Mouse (Mus musculus): ENCODE results near the gene BB287469. TPM values are rescaled to one million over a fixed set of nuclear protein-coding genes. Genes with fewer than 3 reads are reported as not detected.
"Not testable (repeated sequence)": the region's sequence is repeated elsewhere in the genome, so short reads cannot be mapped to it uniquely, and the experiment has no call there.

Gene BB287469
- polyA plus RNA-seq (2015; fragmentation: Nextera tagmentation; extraction: Ambion mirVana) = not detected in 2 replicates

DNA sequence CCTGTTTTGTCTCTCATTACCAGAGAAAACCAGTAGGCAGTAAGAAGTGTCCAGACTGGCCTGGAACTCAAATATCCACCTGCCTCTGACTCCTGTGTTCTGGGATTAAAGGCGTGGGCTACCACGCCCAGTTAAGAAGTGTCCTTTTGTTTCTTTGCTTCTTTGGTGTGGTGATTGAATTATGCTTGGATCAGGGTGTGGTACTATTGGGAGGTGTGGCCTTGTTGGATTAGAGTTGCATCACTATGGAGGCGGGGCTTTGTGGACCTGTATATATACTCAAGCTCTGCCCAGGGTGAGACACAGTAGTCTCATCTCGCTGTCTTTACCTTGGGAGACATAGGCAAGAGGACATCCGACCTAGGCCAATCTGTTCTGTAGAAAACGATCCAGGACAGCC lies at the start of gene BB287469:
Gene BB287469 (plus strand): TSS at position 301 of the 400 bp plus-strand sequence.
- 87% methylated on average over 6 of the region's 6 CpGs for WGBS
- not testable (repeated sequence) for H3K4me1 ChIP-seq (replicated peaks); H3K9ac ChIP-seq (replicated peaks); ATAC-seq; H3K9me3 ChIP-seq; H3K27me3 ChIP-seq; H3K4me2 ChIP-seq (replicated peaks); H3K36me3 ChIP-seq; H3K4me3 ChIP-seq (replicated peaks); H3K27ac ChIP-seq

DNA sequence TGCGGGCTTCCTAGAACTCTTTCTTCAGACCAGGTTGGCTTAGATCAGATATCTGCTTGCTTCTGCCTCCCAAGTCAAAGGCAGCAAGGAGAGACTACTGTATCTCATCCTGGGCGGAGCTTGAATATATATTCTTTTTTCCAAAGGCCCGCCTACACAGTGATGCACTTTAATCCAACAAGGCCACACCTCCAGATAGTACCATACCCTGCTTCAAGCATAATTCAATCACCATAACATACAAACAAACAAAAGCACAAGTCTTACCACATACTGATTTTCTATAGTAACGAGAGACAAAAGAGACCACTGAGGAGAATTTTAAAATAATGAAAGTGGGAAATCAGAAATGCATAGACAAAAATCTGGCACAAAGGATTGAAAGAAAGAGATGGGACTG lies 40.7 kb upstream of the BB287469 start, which contains the start of gene Gm21319:
Gene Gm21319 (minus strand): TSS at position 101 of the 400 bp plus-strand sequence.
- H3K4me3 ChIP-seq (replicated peaks); H3K9ac ChIP-seq (replicated peaks); H3K36me3 ChIP-seq; H3K4me1 ChIP-seq (replicated peaks); H3K27me3 ChIP-seq; H3K9me3 ChIP-seq; H3K4me2 ChIP-seq (replicated peaks); H3K27ac ChIP-seq; ATAC-seq: not testable (repeated sequence)
- WGBS = 87% methylated on average over 4 of the region's 4 CpGs

DNA sequence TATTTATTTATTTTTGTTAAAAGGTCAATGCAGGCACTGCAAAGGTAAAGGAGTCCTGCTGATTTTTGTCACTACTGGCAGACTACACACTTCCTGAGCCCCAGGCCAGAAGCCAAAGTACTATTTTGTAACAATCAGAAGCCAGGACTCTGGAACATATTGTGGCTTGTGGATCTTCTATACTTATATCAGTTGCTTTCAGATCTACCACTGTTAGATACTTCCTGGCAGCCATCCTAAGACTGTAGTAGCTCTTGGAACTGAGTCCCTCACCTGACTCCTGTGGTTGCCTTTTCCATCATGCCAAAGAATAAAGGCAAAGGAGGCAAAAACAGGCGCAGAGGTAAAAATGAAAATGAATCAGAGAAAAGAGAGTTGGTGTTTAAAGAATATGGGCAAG lies 21.2 kb upstream of the BB287469 start, which contains the start of gene Gm21936:
Gene Gm21936 (plus strand): TSS at position 301 of the 400 bp plus-strand sequence.
- H3K36me3 ChIP-seq; H3K9ac ChIP-seq (replicated peaks); H3K4me3 ChIP-seq (replicated peaks); ATAC-seq; H3K27ac ChIP-seq; H3K4me1 ChIP-seq (replicated peaks); H3K27me3 ChIP-seq; H3K4me2 ChIP-seq (replicated peaks); H3K9me3 ChIP-seq: not testable (repeated sequence)
- 94% methylated on average over 1 of the region's 1 CpGs for WGBS

DNA sequence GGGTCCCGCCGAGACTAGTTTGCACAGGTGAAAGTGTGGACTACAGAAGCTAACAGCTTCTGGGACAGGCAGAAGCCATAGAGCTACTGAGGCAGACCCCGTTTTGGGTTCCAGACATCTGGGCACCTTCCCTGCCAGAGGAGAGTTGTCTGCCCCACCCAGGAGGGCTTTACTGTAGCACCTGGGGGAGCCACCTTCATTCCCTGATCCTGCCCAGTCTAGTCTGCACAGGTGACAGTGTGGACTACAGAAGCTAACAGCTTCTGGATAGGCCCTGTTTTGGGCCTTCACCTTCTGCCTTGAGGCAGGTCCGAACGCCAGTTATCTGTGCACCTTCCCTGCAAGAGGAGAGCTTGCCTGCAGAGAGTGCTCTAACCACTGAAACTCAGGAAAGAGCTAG lies 18.4 kb upstream of the BB287469 start:
- not testable (repeated sequence) for ATAC-seq; H3K4me2 ChIP-seq (replicated peaks); H3K9ac ChIP-seq (replicated peaks); H3K36me3 ChIP-seq; H3K4me3 ChIP-seq (replicated peaks); H3K9me3 ChIP-seq; H3K27me3 ChIP-seq; H3K4me1 ChIP-seq (replicated peaks); H3K27ac ChIP-seq
- 85% methylated on average over 5 of the region's 5 CpGs for WGBS

DNA sequence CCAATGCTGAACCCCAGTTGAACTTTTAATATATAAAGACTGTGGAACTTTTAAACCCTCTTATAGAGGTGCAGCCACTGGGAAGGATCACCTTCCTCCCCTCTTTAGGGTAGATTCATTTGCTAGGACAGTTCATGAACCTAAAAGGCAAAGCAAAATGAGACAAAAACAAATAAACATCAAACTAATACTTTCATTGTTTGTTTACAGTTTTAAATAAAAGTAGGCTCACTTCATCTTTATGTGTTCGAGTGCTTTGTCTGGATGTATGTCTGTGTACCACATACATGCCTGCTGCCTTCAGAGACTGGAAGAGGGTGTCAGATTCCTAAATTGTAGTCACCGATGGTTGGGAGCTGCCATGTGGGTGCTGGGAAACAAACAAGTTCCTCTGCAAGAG lies 25.9 kb downstream of the BB287469 start, which contains the start of gene Gm2001:
Gene Gm2001 (minus strand): TSS at position 101 of the 400 bp plus-strand sequence.
- not testable (repeated sequence) for H3K9ac ChIP-seq (replicated peaks); H3K36me3 ChIP-seq; H3K27me3 ChIP-seq; H3K4me3 ChIP-seq (replicated peaks); H3K4me2 ChIP-seq (replicated peaks); H3K9me3 ChIP-seq; H3K4me1 ChIP-seq (replicated peaks); H3K27ac ChIP-seq; ATAC-seq
- WGBS = 89% methylated on average over 2 of the region's 2 CpGs

DNA sequence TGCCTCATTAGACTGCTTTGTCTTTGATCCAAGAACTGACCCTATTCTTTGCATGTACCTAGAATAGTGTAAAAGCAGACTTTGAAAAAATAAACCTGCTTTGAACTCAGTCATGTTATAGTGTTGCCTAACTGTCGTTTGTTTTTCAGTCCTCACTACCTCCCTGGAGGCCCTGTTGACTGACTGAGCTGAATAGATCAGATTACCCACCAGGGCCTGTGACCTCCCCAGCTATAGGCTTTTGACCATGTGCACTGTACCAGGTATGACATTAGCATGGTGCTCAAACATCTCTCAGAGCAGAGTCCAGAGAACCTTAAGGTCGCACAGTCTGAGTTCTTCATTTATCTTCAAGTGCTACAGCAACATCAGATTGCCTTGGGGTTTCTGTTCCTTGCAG lies 34.3 kb downstream of the BB287469 start:
- not testable (repeated sequence) for H3K4me1 ChIP-seq (replicated peaks); ATAC-seq; H3K36me3 ChIP-seq; H3K4me2 ChIP-seq (replicated peaks); H3K27ac ChIP-seq; H3K9me3 ChIP-seq; H3K9ac ChIP-seq (replicated peaks); H3K27me3 ChIP-seq; H3K4me3 ChIP-seq (replicated peaks)
- WGBS = no CpG with 5 or more reads among the region's 2 CpGs

DNA sequence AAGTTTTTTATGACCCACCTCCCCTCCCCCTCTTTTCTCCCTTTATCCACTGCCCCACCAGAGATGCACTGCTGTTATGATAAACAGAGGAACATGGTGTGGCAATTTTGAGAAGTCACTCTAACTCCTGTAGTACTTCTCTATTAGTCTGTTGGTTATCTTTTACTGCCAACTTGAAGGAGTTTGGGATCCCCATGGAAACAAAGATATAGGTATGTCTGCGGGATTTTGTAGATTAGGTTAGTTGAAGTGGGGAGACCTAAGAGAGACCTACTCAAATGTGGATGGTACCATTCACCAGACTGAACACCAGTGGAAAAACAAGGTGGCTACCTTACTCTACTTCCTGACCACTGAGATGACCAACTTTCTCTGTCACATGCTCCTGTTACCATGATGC lies 39.7 kb downstream of the BB287469 start:
- H3K4me3 ChIP-seq (replicated peaks); ATAC-seq; H3K9me3 ChIP-seq; H3K27me3 ChIP-seq; H3K9ac ChIP-seq (replicated peaks); H3K4me2 ChIP-seq (replicated peaks); H3K4me1 ChIP-seq (replicated peaks); H3K36me3 ChIP-seq; H3K27ac ChIP-seq: not testable (repeated sequence)
- WGBS = 96% methylated on average over 1 of the region's 1 CpGs

DNA sequence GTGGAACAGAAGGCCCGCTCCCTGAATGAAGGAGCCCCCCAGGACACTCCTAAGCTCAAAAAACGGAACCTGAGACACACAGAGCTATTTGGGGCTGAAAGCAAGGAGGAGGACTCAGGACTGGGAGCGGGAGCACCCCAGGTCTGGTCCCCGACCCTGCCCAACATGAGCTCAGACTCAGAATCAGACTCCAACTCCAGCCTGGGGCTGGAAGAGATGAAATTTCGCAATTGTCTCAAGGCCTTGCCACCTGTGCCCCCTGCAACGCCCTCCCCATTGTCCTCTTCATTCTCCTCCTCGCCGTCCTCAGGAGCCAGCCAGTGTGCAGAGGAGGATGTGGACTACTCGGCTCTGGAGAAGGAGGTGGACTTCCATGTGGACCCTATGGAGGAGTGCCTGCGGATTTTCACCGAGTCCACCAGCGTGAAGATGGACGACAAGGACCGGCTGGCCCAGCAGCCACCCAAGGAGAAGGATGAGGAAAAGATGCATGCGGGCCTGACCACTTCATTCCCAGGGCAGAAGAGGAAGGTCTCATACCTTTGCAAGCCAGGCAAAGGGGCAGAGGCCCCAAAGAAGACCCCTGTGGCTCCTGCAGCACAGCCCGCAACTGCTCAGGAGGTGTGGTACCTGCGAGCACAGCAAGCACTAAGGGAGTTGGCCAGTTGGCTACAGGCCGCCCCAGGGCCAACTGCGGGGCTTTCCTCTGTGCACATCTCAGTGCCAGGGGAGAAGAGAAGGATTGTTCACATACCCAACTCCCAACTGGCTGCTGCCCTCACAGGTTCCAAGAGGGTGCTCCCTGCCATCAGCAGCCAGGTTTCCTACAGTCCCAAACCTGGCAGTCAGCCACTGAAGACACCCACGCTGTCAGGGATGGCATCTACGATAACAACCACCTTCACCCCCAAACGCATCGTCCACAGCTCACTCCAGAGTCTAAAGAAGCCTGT lies 45.6 kb downstream of the BB287469 start:
- H3K4me1 ChIP-seq (replicated peaks); H3K4me3 ChIP-seq (replicated peaks); H3K36me3 ChIP-seq; H3K27ac ChIP-seq; H3K27me3 ChIP-seq; H3K4me2 ChIP-seq (replicated peaks); H3K9ac ChIP-seq (replicated peaks): not testable (repeated sequence)
- 0 out of 2 replicates have a peak, but pooled peaks have one; percentile 18 for ATAC-seq
- WGBS = 86% methylated on average over 23 of the region's 23 CpGs
- peaks cover 17% of the 10 kb centered on the region for H3K9me3 ChIP-seq

DNA sequence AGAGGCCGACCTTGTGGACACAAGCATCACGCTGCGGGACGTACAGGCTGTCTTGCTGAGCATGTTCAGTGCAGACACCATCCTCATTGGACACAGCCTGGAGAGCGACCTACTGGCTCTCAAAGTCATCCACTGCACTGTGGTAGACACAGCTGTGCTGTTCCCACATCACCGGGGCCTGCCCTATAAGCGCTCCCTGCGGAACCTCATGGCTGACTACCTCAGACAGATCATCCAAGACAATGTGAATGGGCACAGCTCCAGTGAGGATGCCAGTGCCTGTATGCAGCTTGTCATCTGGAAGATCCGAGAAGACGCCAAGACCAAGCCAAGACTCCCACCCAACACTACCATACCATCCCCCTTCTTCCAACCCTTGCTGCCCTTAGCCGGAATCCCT lies 47.3 kb downstream of the BB287469 start:
- not testable (repeated sequence) for H3K36me3 ChIP-seq; H3K4me3 ChIP-seq (replicated peaks); H3K27me3 ChIP-seq; H3K4me2 ChIP-seq (replicated peaks); H3K9ac ChIP-seq (replicated peaks); H3K4me1 ChIP-seq (replicated peaks); H3K27ac ChIP-seq
- peak; percentile 22; the same call in 1 of the 2 replicates for ATAC-seq
- WGBS = 92% methylated on average over 10 of the region's 11 CpGs
- peaks cover 17% of the 10 kb centered on the region for H3K9me3 ChIP-seq

DNA sequence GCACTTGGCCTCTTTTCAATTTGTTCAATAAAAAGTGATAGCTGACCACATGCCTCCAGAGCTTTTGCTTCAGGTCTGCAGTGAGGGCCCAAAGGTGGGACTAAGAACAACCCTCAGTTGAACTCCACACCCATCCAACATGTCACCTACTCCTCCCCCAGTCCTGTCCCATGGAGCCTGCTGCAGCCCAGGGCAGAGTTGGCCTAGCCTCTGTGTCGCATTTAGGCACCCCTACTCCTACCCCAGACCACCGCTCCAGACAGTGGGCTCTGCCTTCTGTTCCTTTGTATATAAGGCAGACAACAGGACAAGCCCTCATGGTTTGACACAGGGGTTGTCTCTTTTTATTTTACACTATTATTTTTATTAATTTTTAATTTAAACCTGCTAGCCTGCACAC lies 47.7 kb downstream of the BB287469 start:
- ATAC-seq; H3K4me1 ChIP-seq (replicated peaks); H3K27ac ChIP-seq; H3K4me3 ChIP-seq (replicated peaks); H3K4me2 ChIP-seq (replicated peaks); H3K27me3 ChIP-seq; H3K9ac ChIP-seq (replicated peaks); H3K36me3 ChIP-seq: not testable (repeated sequence)
- WGBS = 82% methylated on average over 2 of the region's 2 CpGs
- H3K9me3 ChIP-seq = peaks cover 17% of the 10 kb centered on the region

Measured in midbrain, embryonic 13.5 days (tissue).